Mouse (Mus musculus) CD4-positive, CD25-positive, alpha-beta regulatory T cell, adult 4 months (primary cell): Measurements from ENCODE around the gene 3110001I22Rik. TPM values are rescaled to one million over a fixed set of nuclear protein-coding genes. Genes with fewer than 3 reads are reported as not detected.
"Not testable (repeated sequence)": the region's sequence is repeated elsewhere in the genome, so short reads cannot be mapped to it uniquely, and the experiment has no call there.

ENCODE experiments used
- ATAC-seq: one replicate; pipeline ENCODE4 v1.8.0; 2017
- polyA plus RNA-seq, 2 experiments: library from polyadenylated mRNA; unstranded; fragments of 100-300 nt; shearing (Covaris generic); gene quantifications; one replicate each; pipeline ENCODE4 v1.2.1; 2017

Gene 3110001I22Rik
- 1 to 10 TPM; 7.3 to 7.5 TPM for polyA plus RNA-seq

DNA sequence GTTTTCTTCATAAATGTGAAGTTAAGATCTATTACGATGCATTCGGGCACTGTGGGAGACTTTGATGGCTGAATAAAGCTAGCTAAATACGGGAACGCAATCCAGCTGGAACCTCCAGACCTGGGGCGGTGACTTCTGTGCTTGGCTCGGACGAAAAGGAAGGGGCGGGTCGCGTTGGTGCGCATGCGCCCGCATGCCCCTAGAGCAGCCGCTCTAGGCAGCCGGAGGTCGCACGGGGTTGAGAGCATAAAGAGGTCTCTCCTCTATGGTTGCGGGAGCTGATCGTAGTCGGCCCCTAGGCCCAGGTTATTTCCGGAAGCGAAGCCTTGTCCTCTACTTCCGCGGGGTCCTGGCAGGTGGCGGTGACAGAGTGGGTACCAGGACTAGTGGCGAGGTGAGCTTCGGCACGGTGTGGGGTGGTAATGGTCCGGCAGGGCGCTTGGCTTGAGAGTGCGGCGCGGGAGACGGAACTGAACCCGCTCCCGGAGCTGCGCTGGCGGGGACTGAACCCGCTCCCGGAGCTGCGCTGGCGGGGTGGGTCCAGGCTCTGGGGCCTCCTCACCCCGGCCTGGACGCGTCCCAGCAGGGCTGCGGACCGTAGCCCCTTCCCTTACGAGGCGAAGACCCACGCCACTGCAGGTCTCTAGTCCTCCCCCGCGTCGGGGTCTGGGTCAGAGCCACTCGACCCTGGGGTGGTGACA, at the start of gene 3110001I22Rik, which contains the start of gene Bfar:
Gene 3110001I22Rik (plus strand): TSS at position 245 of the 701 bp plus-strand sequence.
Gene Bfar (plus strand): TSS at position 174 of the 701 bp plus-strand sequence.
- ATAC-seq, result peak; percentile 70

DNA sequence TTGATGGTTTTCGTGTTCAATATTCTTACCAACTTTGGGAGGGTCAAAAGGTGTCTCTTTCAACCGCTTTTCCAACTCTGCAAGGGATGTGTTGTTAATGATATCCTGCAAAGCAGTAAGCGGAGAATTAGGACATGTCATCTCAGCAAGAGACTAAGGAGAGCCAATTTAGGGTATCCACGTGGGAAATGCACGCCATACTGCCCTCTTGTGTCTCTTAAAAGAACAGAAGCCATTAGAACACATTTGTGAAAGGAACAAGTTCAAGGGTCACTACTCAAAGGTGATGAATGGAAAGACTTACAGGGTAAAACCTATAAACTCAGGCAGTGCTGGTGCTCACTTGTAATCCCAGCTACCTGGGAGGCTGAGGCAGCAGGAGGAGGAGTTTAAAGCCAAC, 43.4 kb upstream of the 3110001I22Rik start:
- ATAC-seq, result no peak

DNA sequence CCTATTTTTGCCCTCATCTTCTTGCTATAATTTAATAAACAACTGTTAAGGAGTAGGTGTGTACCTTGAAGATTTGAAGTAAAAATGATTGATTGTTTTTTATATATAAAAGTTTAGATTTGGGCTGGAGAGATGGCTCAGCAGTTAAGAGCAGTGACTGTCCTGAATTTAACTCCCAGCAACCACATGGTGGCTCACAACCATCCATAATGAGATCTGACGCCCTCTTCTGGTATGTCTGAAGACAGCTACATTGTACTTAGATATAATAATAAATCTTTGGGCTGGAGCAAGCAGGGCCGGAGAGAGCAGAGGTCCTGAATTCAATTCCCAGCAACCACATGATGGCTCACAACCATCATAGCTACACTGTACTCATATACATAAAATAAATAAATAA, 33.5 kb upstream of the 3110001I22Rik start:
- ATAC-seq, result not testable (repeated sequence)

DNA sequence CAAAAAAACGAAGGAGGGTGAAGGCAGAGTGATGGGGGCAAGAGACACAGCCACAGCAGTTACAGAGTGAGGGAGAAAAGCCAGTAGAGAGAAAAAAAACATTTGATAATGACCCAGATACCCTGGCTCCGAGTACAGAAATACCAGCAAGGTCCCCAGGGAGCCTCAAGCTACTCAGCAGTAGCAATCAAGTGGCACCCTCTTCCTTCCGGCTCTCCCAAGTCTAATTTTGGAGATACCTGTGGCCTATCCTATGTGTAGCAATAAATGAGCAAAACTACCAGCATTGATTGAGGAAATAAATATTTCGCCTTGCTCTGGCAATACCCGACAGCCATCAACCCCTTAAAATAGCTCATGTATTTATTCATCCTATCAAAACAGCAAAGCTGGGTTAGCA, 32.2 kb upstream of the 3110001I22Rik start:
- ATAC-seq, result no peak

DNA sequence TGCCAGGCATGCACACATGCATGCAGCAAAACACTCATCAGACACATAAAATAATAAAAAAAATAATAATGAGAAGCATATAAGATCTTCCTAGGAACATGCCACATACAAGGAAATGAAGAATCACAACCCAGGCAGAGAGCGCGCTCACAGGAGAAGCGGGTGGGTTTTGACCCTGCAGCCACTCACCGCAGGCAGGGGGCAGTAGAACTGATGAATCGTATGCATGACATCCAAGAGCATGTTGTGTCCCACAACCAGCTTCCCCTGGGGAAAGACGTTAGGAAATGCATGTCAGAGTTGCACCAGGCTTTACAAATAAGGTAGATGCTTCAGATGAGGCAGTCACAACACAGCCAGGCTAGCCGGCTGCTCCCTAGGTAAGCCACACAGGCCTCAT, 31.7 kb upstream of the 3110001I22Rik start:
- ATAC-seq, result no peak

DNA sequence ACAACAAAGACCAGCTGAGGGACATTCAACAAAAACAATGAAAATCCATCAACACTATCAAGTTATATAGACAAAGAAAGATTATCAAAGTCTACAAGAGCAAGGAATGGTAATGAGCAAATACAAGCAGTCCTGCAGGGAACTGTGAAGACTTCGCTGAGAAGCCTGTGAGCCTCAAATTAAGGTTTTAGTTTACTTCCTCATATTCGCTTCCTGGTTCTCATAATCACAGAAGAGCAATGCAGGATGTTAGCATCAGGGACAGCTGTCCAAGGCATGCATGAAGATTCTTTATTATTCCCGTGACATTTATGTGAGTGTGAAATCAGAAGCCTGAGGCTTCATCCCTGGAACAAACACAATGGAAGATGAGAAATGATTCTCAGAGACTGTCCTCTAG, 27.3 kb upstream of the 3110001I22Rik start:
- ATAC-seq, result no peak

DNA sequence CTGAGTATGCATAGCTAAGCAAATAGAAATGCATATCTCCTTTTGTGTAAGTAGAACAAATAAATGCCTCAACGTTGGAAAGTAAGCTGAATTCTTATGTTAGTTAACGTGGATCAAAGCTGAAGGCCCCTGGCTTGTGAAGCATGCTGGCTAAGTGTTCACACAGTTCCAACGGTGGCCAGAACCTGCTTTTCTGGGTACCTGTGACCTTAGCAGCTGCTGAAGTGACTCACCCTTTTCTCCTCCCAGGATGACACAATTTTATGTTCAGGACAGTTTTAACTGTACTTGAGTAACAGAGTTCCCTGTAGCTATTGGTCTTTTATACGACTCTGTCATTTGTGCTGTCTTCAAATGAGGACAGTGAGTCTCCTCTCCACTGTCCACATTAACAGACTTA, 25.8 kb upstream of the 3110001I22Rik start:
- ATAC-seq, result no peak

DNA sequence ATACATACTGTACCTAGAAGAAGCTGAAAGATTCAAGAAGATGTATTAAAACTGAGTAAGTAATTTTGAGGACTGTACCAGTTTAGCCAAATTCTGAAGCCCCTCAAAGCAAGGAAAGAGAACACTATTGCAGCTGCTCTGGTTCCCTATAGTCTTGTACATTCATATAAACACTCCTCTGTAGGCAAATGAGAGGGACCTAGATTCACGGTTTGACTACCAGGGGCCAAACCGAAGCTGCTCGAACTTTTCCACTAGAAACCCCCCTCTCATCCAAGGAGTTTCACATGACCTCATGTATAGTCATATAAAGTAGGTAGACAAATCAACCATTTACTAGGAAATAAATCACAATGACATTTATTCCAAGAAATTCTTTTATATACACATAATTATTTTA, 12.8 kb upstream of the 3110001I22Rik start:
- no peak for ATAC-seq

DNA sequence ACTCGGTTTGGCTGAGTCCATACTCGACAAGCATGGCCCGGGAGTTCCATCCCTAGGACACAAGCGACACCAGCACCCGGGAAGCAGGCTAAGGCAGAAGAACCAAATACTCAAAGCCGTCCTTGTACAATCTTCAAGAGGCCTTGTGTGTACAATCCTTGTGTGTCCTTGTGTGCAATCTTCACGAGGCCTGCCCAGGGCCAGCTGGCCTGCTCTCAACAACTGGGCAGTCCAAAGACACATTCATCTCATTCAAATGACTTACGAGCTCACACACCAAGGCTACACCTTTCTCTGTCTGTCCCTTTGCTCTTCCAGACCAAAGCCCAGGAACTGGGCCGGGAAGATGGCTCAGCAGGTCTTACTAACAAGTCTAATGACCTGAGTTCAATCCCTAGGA, 11.0 kb upstream of the 3110001I22Rik start:
- no peak for ATAC-seq

DNA sequence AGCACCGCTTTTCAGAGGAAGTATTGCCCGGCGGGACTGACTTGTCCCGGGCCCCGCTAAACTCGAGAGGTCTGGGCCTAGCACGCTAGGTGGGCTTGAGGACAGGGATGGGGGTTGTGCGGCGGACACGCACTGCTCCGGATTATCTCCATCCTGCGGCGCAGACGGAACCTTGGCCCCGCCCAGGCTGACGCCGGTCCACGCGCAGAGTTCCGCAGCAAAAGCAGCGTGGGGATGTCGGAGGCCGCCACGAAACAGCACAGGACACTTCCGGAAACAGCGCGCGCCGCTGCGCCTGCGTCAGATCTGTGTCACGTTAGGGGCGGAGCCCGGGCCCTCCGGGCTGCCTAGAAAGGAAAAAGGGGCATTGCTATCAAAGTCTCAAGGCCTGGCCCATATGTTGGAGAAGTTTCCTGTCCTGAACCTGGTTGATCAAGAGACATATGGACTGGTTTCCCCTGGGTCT, 3.8 kb upstream of the 3110001I22Rik start, which contains the start of gene Parn:
Gene Parn (minus strand): TSS at position 293 of the 466 bp plus-strand sequence.
- ATAC-seq, result peak; percentile 82

DNA sequence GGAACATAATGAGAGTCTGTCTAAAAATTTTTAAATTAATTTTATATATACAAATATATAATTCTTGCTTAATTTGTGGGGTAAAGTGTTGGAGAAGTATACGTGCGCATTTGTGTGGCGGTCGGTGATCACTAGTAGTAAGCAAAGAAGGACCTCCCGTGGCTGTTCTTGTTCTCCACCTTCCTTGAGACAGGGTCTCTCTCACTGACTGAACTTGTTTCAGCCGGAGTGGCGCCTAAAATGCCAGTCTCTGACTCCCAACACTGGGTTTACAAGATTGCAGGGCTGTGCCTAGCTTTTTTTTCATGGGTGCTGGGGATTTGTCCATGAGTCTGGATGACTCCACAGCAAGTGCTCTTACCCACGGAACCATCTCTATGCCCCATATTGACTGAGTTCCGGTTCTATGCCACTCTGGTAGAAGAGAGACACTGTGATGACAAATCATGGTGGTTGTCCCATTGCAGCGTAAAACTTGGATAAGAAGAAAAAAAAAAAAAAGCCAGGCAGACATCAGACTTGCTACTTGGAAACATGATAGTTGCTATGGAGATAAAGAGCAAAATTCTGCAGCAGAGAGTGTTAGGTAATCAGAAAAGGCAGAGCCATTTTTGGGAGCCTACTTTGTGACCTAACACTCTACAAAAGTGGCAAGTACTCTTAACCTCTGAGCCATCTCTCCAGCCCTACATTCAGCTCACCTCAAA, 3.2 kb upstream of the 3110001I22Rik start:
- no peak for ATAC-seq

DNA sequence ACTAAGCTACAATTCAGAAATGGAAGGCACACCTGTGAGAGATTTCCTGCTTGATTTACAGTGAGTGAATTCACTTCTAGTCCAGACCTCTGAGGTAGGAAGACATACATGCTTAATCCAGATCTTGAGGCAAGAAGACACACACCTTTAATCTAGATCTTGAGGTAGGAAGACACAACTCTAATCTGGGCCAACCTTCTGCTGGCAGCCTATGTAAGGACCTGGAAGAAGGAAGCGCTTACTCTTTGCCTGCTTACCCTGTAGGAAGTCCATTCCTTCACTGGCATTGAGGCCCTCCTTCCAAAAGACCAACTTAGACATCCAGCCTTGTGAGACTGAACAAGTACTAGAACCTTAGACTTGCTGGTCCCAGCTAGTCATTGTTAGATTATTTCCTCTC, 2.4 kb upstream of the 3110001I22Rik start:
- ATAC-seq, result no peak

DNA sequence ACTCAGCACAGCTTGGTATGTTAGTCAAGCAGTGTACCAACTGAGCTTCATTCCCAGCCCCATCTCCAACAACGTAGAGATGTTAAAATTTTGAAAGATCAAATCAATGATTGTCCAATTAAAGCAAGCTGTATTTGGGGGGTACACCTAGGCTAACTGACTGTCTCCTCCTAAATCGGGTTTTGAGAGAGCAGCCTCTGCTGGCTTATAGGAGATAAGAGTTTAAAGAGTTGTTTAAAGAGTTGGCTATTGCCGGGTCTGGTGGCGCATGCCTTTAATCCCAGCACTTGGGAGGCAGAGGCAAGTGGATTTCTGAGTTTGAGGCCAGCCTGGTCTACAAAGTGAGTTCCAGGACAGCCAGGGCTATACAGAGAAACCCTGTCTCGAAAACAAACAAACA, 833 bp upstream of the 3110001I22Rik start:
- not testable (repeated sequence) for ATAC-seq

DNA sequence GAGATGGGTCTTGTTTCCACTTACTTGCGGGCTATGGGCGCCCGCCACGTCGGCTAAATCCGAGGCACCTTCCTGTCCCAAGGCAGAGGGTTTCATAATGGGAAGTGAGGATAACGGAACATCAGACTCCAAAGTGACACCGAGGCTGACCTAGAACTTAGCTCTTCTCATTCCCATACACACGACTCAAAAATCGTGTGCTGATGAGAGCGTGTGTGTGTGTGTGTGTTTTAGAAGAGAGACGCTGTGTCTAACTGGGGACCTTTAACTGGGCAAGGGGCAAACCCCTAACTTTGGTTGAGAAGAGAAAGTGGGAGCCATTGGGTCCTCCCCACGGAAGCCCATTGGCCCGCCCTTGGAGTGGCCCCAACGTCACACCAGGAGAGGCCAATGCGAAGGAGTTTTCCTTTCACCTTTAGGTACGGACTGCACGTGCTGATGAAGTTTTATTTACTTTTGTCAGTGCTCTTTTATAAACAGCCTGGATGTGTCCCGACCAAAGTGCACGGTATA, 713 bp downstream of the 3110001I22Rik start:
- ATAC-seq, result peak; percentile 59

DNA sequence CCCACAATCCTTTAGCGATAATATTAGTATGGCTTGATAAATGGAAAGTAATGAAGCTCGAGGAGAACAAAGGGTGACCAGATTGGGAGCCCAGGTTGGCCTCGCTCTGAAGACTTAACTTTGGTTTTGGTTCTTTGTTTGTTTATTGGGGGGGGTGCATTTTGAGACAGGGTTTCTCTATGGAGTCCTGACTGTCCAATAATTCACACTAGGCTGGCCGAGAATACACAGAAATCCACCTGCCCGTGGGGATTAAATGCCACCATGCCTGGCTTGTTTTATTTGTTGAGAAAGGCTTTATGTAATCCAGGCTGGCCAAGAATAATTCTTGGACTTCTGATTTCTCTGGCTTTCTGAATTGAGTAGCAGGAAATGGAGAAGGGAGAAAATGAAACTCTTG, 1.4 kb downstream of the 3110001I22Rik start:
- no peak for ATAC-seq

DNA sequence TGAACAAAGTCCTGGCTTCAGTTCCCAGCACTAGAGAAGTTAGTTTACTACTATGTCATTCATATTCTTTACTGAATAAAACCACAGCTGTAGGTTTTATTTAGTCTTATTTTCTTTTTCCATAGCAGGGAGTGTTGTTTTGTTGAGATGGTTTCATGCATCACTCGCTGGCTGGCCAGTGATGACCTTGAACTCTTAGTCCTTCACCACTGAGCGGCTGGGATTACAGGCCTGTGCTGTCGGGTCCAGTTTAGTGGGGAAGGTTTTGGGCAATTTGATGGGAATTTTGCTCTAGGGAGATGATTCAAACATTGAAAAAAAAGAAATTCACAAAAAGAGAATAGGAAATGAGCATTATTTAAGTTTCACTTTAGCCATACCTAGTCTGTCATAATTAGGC, 2.8 kb downstream of the 3110001I22Rik start:
- no peak for ATAC-seq

DNA sequence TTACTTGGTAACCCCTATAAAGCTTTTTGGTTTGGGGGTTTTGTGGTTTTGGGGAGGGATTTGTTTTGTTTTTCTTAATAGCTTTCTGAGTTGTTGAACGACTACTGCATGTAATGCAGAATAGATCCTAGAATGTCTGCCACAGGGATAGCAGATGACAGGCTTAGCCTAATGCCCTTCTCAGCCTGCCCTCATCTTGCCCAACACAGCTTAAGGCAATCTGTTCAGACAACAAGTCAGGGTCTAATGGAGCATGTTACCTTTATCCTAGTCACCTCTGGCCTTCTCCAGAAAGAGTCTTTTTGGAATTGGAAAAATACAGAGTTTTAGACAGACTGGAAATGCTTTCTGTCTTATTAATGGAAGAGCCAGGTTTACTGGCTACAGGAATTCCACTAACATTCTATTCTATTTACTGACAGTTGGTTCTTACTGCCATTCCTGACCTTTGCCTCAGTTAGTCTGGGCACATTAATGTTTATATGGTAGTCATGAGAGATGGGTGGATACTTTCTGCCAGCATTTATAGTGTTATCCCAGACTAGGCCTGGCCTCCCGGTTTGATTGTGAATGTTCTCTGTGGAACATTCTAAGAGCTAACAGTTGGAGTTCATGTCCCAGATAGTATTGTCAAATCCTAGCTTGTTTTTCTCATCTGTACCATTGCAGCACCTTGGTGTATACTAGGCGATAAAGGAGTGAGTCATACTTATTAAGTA, 7.0 kb downstream of the 3110001I22Rik start:
- no peak for ATAC-seq

DNA sequence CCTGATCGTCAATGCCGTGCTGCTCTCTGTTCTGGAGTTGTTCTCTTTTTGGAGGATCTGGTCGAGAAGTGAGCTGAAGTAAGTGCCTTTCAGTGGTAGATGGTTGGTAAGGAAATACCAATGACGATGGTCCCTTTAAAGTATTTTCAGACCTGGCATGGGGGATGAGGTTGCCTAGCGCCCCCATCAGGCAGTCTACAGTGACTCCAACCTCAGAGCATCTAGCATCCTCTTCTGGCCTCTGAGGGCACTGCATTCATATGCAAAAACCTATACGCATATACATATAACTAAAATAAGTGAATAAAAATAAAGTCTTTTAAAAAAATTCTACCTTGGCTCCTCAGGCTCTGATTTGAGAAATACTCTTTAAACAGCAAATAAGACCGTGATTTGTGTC, 27.3 kb downstream of the 3110001I22Rik start:
- no peak for ATAC-seq

DNA sequence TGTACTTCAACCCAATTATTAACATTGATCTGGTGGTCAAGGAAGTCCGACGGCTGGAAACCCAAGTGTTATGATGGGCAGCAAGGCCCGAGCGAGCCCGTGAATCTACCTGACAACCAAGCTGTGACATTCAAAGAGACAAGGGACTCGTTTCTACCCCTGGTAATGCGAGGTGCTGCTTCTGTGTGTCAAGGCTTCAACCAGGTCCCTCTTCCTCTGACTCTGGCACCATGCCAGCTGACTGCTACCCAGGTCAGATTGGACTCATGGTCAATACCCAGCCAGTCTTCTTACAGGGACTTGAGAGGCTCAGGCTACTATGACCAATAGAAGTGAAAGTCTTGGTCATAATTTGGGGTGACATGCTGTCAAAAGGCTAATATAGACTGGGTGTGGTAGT, 30.5 kb downstream of the 3110001I22Rik start:
- ATAC-seq, result no peak

DNA sequence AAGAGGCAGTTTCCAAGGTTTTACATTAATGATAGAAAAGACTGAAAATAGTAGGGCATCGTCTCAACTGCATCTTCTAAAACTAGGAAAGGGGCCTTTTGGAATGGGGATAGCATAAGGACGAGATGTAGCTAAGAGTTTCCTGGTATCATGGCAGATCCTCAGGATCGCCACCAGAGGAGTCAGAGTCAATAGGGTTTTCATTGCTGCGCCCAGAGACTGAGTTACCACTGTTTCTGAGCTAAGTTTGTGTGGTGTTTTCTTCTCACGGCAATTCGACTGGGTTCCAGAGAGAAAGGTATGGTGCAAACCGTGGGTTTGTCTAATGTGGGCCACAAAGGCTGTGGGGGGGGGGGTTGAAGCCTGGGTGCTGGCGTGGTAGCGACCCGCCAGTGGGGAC, 32.9 kb downstream of the 3110001I22Rik start:
- no peak for ATAC-seq

DNA sequence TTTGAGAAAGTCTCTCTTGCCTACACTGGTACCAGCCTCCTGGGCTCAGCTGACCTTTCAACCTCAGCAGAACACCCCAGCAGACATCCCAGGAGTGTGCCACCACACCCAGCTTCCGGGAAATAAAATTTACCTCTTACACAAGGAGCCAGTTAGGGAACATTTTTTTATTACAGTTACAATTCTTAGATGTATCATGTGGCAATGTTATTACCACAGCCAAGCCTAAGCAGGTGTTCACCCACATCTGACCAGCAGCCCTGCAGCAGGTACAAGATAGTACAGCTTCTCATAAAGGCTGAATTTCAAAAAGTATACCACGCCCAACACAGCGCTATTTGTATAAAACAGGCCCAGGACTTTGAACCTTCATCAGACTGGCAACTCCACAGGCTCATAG, 43.2 kb downstream of the 3110001I22Rik start:
- no peak for ATAC-seq

DNA sequence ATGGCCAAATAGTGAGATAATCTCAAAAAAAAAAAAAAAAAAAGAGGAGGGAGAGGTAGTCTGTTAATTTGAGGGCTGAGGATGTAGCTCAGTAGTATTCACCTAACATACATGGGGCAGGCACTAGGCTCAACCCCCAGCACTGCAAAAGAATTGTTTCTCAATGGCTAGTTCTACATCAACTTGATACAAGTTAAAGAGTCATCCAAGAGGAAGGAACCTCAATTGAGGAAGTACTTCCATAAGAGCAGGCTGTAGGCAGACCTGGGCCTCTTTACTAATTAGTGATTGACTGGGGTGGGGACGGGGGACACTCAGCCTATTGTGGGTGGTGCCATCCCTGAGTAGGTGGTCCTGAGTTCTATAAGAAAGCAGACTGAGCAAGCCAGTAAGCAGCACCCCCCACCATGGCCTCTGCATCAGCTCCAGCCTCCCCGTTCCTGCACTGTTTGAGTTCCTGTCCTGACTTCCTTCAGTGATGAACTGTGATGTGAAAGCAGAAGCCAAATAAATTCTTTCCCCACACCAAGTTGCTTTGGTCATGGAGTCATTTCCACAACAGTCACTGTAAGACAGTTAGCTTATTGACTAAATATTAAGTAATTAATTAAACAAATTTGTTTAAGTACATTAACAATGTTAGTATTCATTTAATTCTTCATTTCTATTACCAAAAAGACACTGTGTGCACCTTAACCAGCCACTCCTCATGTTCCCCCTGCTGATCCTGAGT, 45.3 kb downstream of the 3110001I22Rik start:
- no peak for ATAC-seq
